Mouse (Mus musculus) liver, embryonic 16.5 days (tissue): Measurements from ENCODE around the gene 1700021F05Rik. TPM values are rescaled to one million over a fixed set of nuclear protein-coding genes. Genes with fewer than 3 reads are reported as not detected.

ENCODE experiments used
- ATAC-seq: fragments of 200-750 bp; cut with Nextera tagmentation; 2 replicates; pipeline ENCODE4 v1.8.0; 2017; ENCODE audit warnings: low read depth, mild to moderate bottlenecking, moderate number of reproducible peaks, moderate library complexity
- H3K27ac ChIP-seq: fragments of 300-500 bp; sonication (generic); 2 replicates; pipeline ENCODE4 v1.5.1; 2014; ENCODE audit warnings: mild to moderate bottlenecking, low read length
- H3K27me3 ChIP-seq: fragments of 300-500 bp; sonication (generic); 2 replicates; pipeline ENCODE4 v1.6.1; 2014; ENCODE audit warnings: low read depth, low read length, mixed read lengths; ENCODE audit not compliant: control insufficient read depth, insufficient read depth
- H3K36me3 ChIP-seq: fragments of 300-500 bp; sonication (generic); 2 replicates; pipeline ENCODE4 v1.6.1; 2014; ENCODE audit warnings: mild to moderate bottlenecking; ENCODE audit not compliant: control insufficient read depth, insufficient read depth
- H3K4me1 ChIP-seq: fragments of 300-500 bp; sonication (generic); 2 replicates; pipeline ENCODE4 v1.6.1; 2014; ENCODE audit warnings: low read depth, low read length, mixed read lengths; ENCODE audit not compliant: control insufficient read depth
- H3K4me2 ChIP-seq: fragments of 300-500 bp; sonication (generic); 2 replicates; pipeline ENCODE4 v1.6.1; 2014; ENCODE audit warnings: low read depth, low read length, mixed read lengths
- H3K4me3 ChIP-seq: fragments of 300-500 bp; sonication (generic); 2 replicates; pipeline ENCODE4 v1.5.1; 2014; ENCODE audit warnings: low read depth, mild to moderate bottlenecking, low read length
- H3K9ac ChIP-seq: fragments of 300-500 bp; sonication (generic); 2 replicates; pipeline ENCODE4 v1.6.1; 2014; ENCODE audit warnings: low read depth, low read length
- H3K9me3 ChIP-seq: fragments of 300-500 bp; sonication (generic); replicated peaks from 2 replicates; pipeline ENCODE4 v1.6.1; 2016; ENCODE audit warnings: low read length; ENCODE audit not compliant: control insufficient read depth
- WGBS: fragments of 180-500 bp; shearing (Covaris S2); extraction: QIAGEN DNeasy Blood & Tissue Kit; methylation state at CpG from one replicate; pipeline ENCODE4 v1.1.7; 2014; ENCODE audit not compliant: insufficient replicate concordance; 5-methylcytosine and 5-hydroxymethylcytosine counted together
- polyA plus RNA-seq: library from polyadenylated mRNA; unstranded; fragments of >200 nt; fragmentation: Nextera tagmentation; extraction: Ambion mirVana; gene quantifications from 2 replicates; pipeline ENCODE4 v1.2.1, GENCODE M21; 2015

Gene 1700021F05Rik
- polyA plus RNA-seq, 1 experiment from 2014 or later: 21.6 TPM

GRCm38 (mm10) chr10:43481179-43481578 lies 59.6 kb downstream of the 1700021F05Rik start:
- H3K27me3 ChIP-seq: peaks cover 7% of the 10 kb centered on the region; the same call in 1 of the 2 replicates
- no peaks in the 10 kb centered on the region for H3K9me3 ChIP-seq
- H3K4me2 ChIP-seq: 0 out of 2 replicates have a peak overlapping the region, but pooled peaks have one; percentile 17
- no peak overlapping the region for H3K9ac ChIP-seq
- no peak for ATAC-seq
- no peak overlapping the region for H3K27ac ChIP-seq
- no peaks in the 10 kb centered on the region for H3K36me3 ChIP-seq
- no peak overlapping the region for H3K4me3 ChIP-seq
- 39% methylated on average over 4 of the region's 4 CpGs for WGBS
- peaks cover 20% of the 10 kb centered on the region for H3K4me1 ChIP-seq

- 15% methylated on average over 13 of the region's 13 CpGs for WGBS
- no peaks in the 10 kb centered on the region for H3K36me3 ChIP-seq
- no peak for ATAC-seq
- H3K4me1 ChIP-seq: peaks cover 20% of the 10 kb centered on the region
- H3K4me3 ChIP-seq: peak overlapping the region; percentile 78
- peak overlapping the region; percentile 97 for H3K4me2 ChIP-seq
- no peaks in the 10 kb centered on the region for H3K9me3 ChIP-seq
- peaks cover 7% of the 10 kb centered on the region; the same call in 1 of the 2 replicates for H3K27me3 ChIP-seq
- peak overlapping the region; percentile 76; the same call in 1 of the 2 replicates for H3K27ac ChIP-seq
- H3K9ac ChIP-seq: peak overlapping the region; percentile 81
Observed at GRCm38 (mm10) chr10:43480227-43480849, 60.5 kb downstream of the 1700021F05Rik start.

- Histone ChIP-seq H3K27ac (peak overlapping the region; percentile 85), H3K27me3 (peaks cover 7% of the 10 kb centered on the region; the same call in 1 of the 2 replicates), H3K4me3 (peak overlapping the region; percentile 78), H3K36me3 (no peaks in the 10 kb centered on the region), H3K4me2 (peak overlapping the region; percentile 97), H3K4me1 (peaks cover 20% of the 10 kb centered on the region), H3K9me3 (no peaks in the 10 kb centered on the region), H3K9ac (peak overlapping the region; percentile 81)
- peak; percentile 89 for ATAC-seq
- under 1% methylated on average over 72 of the region's 103 CpGs for WGBS
Observed at GRCm38 (mm10) chr10:43479436-43480157, 61.2 kb downstream of the 1700021F05Rik start.

GRCm38 (mm10) chr10:43478751-43479435 lies 61.9 kb downstream of the 1700021F05Rik start, which contains the start of gene Bend3:
Bend3 (plus strand) TSS chr10:43478831.
- H3K36me3 ChIP-seq: no peaks in the 10 kb centered on the region
- peaks cover 7% of the 10 kb centered on the region; the same call in 1 of the 2 replicates for H3K27me3 ChIP-seq
- peak within 1 kb of the TSS; percentile 81 for H3K9ac ChIP-seq
- WGBS: under 1% methylated on average over 83 of the region's 101 CpGs
- peak within 1 kb of the TSS; percentile 78 for H3K4me3 ChIP-seq
- H3K27ac ChIP-seq: peak within 1 kb of the TSS; percentile 85
- peak within 1 kb of the TSS; percentile 97 for H3K4me2 ChIP-seq
- H3K4me1 ChIP-seq: peaks cover 20% of the 10 kb centered on the region
- H3K9me3 ChIP-seq: no peaks in the 10 kb centered on the region
- ATAC-seq: peak; percentile 43

GRCm38 (mm10) chr10:43477865-43478681 lies 62.7 kb downstream of the 1700021F05Rik start:
- under 1% methylated on average over 42 of the region's 42 CpGs for WGBS
- peak overlapping the region; percentile 97 for H3K4me2 ChIP-seq
- peak overlapping the region; percentile 85 for H3K27ac ChIP-seq
- H3K4me1 ChIP-seq: peaks cover 20% of the 10 kb centered on the region
- ATAC-seq: no peak
- H3K4me3 ChIP-seq: peak overlapping the region; percentile 78
- H3K9me3 ChIP-seq: no peaks in the 10 kb centered on the region
- peaks cover 7% of the 10 kb centered on the region; the same call in 1 of the 2 replicates for H3K27me3 ChIP-seq
- H3K9ac ChIP-seq: peak overlapping the region; percentile 81
- H3K36me3 ChIP-seq: no peaks in the 10 kb centered on the region

- ATAC-seq: no peak
- no peak overlapping the region for H3K27ac ChIP-seq
- peaks cover 20% of the 10 kb centered on the region for H3K4me1 ChIP-seq
- H3K4me2 ChIP-seq: peak overlapping the region; percentile 97
- peak overlapping the region; percentile 78 for H3K4me3 ChIP-seq
- H3K36me3 ChIP-seq: no peaks in the 10 kb centered on the region
- no peak overlapping the region for H3K9ac ChIP-seq
- H3K9me3 ChIP-seq: no peaks in the 10 kb centered on the region
- WGBS: 33% methylated on average over 9 of the region's 9 CpGs
- H3K27me3 ChIP-seq: peaks cover 7% of the 10 kb centered on the region; the same call in 1 of the 2 replicates
Observed at GRCm38 (mm10) chr10:43477459-43477858, 63.3 kb downstream of the 1700021F05Rik start.

- Histone ChIP-seq H3K27ac (no peak overlapping the region), H3K36me3 (no peaks in the 10 kb centered on the region), H3K27me3 (peaks cover 7% of the 10 kb centered on the region; the same call in 1 of the 2 replicates), H3K9me3 (no peaks in the 10 kb centered on the region), H3K4me2 (no peak overlapping the region), H3K4me3 (no peak overlapping the region), H3K9ac (no peak overlapping the region), H3K4me1 (peaks cover 11% of the 10 kb centered on the region)
- ATAC-seq: no peak
- WGBS: 25% methylated on average over 4 of the region's 4 CpGs
Observed at GRCm38 (mm10) chr10:43475376-43475775, 65.4 kb downstream of the 1700021F05Rik start.
